Mouse (Mus musculus) embryo, embryonic 9.5 days (tissue): ENCODE results near the gene Xxylt1.

ENCODE experiments used
- DNase-seq: peaks from one replicate; pipeline ENCODE4 v3.0.0-alpha.2; 2017; ENCODE audit errors: extremely low spot score

The Xxylt1 gene

DNA sequence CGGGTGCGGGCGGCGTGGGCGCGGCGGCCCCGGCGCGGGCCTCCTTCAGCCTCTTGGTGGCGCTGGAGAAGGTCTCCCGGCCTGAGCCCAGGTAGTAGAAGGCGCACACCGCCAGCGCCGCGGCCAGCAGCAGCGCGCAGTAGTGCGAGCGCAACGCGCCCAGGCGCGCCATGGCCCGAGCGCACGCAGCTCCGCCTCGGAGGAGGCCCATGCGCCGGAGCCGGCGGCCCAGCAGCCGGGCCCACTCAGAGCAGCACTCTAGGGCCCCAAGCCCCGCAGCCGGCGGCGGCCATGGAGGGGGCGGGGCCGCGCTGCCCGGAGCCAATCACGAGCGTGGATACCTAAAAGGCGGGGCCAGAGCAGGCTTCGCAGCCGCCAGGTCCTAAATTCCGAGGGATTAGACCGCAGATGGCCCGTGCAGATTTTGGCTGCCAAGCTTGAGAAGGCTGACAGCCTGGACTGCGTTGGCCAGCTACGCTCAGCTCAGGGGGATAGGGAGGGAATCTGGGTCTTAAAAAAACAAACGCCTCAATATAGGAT is at the start of gene Xxylt1:
Xxylt1 (minus strand) TSS at position 308 of the 540 bp plus-strand sequence.
- DNase-seq, result peak; percentile 94

DNA sequence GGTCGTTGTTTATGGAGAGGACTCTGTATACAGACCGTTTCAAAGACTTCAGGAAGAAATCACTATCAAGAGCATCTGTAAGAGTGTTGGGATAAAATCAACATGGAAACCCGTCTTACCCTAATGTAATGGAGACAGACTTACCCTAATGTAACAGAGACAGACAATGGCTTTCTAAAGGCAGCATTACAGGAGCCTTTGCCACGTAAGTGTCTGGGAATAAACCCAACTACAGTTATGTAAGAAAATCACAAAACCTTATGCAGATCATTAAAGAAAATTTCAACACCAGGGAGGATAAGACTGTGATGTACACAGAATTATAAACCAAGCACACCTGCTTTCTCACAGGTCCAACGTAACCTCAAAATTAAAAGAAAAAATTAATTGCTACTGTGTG is 46.9 kb upstream of the Xxylt1 start:
- DNase-seq, result no peak

DNA sequence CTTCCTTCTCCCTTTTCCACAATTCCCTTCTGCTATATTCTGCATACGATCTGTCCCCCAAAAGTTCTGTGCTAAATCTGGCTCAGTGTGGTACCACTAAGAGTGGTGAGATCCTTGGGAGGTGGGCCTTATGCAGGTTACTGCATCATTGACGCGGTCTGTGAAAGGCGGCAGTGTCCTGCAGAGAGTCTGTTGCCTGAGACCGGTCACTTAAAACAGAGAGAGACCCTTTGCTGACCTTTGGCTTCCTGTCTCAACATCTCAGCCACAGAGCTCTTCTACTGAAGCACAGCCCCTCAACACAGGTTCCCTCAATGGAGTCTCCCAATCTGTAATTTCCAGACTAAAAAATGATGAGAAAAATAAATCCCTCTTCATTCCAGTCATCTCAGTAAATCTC is 43.8 kb upstream of the Xxylt1 start:
- DNase-seq, result no peak

DNA sequence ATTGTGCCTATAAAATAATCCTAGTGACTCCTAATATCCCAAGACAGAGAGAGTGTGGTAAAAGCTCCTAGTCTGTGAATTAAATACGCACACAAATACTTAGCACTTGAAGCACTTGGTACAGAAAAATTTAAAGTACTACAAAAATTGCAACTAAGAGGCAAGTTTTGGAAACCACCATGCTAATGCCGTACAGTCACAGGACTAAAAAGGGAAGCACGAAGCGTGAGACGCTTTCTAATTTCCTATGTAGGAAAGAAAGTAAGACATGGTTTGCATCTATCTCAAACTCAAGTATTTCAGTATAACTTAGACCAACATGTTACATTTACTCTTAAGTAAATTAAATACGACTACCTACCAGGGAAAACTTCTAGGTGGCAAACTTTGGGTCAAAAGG is 40.4 kb upstream of the Xxylt1 start:
- DNase-seq, result no peak

DNA sequence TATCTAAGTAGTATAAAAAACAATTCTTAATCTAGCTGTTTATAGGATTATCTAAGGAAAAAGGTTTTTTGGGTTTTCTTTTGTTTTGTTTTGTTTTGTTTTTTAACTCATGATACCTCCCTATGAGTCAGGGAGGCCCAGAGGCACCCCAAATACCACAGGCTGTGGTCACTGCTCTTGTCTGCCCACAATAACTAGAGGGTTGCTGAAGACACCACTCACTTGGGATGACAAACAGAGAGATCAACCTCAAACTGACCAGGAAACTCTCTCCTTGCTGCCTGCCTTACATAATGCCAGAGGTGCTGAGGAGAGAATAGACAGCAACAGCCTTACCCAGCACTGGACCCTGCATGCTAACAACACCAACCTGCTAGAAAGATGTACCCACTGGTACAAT is 32.4 kb upstream of the Xxylt1 start:
- no peak for DNase-seq

DNA sequence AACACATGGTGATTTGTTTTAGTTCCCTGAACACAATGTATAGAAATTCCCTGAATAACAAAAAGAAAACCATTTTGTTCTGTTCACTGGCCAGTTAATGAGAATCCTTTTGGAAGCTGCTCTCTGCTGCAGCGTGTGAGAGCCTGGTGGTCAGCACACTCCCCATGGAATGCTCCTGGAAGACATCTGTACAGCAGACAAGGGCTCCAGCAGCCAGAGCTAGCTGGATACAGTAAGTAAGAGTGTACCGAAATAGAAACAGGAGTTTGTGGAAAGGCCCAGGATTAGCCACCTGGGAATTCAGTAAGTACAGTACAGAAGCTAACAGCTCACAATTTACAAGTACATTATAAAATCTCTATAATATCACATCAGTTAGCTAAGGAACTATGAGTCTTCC is 20.1 kb upstream of the Xxylt1 start:
- no peak for DNase-seq

DNA sequence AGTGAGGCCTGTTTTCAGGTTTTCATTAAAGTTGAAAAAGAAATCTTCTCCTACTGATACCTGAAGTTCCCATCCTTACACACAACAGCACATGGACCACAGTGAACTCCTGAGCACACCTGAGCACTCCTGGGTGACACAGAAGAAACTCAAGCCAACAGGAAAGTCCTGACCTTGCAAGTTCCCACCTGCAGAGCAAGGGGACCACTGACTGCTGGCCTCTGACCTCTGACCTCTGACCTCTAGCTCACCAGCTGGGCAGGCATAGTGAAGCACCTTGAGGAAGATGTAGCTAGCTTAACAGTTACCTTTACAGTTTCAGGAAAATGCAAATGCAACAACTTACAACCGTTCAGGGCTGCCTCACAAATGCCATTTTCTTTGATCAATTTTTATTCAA is 18.7 kb upstream of the Xxylt1 start:
- no peak for DNase-seq

DNA sequence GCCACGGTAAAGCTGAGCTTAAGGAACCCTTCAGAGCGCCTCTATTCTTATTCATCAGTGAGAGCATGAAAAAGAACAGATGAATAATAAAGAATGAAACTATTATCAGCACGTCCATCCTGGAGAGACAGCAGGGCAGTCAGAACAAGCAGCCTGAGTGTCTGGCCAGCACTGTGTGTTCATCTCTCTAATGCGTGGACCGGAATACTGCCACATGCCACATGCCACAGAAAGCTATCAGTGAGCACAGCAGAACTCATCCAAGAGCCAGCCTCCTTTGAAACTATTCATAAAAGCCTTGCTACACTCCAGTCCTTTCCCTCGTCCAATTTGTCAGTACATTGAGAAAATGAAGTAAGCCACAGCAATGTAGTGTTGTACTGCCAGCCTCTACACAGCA is 12.8 kb upstream of the Xxylt1 start:
- DNase-seq, result no peak

DNA sequence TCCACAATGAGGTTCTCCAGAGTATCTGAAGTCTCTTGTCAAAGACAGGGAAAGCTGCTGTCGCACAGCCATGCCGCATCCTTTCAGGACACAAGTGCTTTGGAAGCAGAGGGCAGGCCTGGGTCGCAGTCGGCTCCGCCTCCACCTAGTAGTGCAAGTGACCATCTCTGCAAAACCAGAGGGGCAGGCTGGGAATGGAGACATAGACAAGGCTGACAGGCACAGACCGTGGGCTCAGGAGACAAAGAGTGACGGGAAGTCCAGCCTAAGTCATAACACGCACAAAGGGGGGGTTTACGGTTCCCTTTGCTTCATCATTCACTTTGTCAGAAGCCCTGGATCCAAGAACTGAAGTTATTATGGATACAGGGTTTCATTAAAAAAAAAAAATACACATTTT is 12.0 kb upstream of the Xxylt1 start:
- DNase-seq, result peak; percentile 20

DNA sequence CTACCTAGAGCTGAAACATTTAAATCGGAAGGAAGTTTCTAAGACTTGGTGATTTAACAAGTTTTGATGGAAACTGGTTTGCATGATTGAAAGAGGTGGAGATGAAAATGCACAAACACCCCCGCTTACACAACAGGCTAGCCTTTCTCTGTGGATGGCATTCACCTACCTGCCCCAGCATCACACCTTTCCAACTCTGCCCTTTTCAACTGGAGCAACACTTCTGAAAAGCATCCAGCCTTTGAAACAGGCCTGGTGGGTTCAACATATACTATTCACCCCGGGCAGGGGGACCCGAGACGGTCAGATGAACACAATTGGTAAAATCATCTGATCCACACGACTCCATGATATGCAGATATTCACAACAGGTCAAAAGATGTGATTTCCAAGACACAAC is 659 bp upstream of the Xxylt1 start:
- DNase-seq, result no peak

DNA sequence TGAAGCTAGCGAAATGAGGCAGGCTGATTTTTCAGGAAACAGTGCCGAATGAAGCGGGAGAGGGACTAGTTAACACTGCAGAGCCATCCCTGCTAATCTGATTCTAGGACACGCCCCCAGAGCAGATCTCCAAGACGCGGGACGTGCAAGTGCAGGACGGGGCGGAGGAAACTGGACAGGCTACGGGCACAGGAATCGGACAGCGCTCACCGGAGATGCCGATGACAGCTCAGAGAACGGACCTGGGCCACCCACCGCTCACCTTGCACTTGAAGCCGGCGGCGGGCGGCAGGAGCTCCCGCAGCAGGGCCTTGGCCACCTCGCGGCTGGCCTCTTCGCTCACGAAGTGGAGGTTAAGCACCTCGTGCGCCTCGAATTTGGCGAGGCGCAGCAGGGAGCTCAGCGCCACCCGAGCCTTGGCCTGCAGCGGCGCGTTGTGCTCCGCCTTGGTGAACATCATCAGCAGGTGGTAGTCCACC is 620 bp downstream of the Xxylt1 start:
- peak; percentile 85 for DNase-seq

DNA sequence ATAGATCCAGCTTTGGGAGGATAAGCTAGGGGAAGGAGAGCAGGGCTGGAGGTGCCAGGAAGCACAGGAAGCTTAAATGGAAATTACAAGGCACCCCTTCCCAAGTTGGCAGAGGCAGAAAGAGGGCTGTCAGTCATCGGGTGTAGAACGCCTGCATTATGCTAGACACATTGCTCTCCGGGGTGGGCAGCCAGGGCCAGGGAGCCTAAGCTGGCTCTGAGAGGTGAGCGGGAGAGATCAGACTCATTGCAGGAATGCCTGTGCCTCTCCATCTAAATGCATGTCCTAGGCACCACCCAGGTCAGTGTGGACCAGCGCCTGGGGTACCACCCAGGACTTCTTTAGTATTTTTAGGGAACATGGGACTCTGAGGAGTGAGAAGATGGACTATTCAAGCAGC is 3.8 kb downstream of the Xxylt1 start:
- no peak for DNase-seq

DNA sequence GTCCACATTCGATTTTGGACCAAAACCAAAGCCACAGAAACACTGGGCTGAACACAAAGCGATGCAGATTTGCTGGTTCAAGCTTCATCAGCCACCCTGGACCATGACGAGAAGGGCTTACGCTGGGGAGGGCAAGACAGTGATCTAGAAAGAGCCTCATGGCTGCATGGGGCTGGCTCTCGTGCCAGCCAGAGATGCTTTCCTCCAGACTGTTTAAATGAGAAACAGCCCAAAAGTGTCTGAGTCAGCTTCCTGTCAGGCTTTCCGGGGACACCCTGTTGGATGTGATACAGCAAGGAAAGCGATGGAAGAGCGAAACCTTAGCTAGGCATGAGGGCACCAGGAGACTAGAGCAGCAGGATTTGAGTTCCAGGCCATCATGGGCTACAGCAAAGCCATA is 4.8 kb downstream of the Xxylt1 start:
- no peak for DNase-seq

DNA sequence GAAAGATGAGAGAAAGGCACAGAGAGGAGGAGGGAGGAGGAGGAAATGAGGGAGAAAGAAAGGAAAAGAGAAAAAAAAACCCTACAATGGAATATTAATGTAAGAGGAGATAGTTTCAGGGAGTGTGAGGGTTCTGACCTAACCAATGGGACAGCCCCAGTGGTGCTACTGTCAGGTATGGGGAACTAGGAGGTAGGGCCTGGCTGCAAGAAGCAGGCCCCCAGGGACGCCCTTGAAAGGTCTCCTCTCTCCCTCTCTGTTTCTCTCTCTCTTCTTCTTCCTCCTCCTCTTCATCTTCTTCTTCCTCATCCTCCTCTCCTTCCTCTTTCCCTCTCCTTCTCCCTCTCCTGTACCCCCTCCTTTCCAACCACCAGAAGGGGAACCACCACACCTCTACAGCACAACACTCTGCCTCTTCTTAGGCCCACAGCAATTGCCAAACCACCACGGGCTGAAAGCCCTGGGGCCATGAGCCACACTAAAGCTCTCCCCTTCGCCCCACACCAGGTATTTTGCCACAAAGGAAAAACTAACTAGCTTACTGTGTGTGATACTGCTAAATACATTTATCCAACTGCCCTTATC is 6.8 kb downstream of the Xxylt1 start:
- DNase-seq, result no peak

DNA sequence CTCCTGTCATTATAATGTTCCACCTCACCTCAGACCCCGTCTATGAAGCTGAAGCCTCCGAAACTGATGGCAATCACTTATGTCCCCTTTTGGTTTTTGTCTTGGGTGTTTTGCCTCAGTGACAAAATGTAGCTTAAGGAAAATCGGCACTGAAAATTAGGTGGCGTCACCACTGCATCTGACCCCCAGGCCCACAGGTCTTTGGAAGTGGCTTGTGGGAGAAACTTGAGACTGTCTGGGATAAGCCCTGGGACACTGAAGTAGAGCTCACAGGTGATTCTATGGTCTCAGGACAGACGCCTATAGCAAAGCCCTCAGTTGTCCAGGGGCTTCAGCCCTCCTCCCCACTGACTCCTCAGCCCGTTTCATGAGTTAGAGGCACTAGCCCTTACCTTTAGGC is 9.5 kb downstream of the Xxylt1 start:
- DNase-seq, result no peak

DNA sequence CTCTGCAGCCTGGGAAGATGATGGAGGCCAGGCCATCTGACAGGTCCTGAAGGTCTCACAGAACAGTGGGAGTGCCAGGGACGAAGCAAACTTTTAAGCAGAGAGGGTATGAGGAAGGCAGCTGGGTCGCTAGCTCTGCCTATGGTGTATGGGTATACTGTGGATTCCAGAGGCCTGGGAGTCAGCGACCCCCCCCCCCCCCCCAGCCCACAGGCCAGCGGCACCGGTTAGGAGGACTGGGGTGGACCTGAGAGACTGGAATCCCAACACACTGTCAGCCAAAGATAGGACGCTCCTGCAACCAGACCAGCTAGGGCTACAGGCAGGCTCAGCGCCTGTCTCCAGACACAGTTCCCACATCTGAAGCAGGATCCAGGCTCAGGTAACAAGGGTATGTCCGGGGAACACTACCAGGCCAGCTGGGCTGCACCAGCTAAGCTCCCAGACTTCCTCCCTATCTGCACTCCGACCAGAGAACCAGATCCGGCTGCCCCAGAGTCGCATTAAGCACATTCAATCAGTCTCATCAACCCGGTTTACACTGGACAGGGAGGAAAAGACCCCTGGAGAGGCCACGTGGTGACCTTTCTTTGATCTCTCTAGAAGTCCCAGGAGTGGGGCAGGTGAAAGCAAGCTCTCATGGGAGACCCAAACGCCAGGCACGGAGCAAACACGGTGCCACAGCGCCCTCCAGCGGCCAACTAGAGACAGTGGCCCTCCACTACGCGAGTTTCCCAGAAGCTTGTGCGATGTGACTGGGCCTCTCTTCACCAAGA is 10.7 kb downstream of the Xxylt1 start:
- peak; percentile 85 for DNase-seq

DNA sequence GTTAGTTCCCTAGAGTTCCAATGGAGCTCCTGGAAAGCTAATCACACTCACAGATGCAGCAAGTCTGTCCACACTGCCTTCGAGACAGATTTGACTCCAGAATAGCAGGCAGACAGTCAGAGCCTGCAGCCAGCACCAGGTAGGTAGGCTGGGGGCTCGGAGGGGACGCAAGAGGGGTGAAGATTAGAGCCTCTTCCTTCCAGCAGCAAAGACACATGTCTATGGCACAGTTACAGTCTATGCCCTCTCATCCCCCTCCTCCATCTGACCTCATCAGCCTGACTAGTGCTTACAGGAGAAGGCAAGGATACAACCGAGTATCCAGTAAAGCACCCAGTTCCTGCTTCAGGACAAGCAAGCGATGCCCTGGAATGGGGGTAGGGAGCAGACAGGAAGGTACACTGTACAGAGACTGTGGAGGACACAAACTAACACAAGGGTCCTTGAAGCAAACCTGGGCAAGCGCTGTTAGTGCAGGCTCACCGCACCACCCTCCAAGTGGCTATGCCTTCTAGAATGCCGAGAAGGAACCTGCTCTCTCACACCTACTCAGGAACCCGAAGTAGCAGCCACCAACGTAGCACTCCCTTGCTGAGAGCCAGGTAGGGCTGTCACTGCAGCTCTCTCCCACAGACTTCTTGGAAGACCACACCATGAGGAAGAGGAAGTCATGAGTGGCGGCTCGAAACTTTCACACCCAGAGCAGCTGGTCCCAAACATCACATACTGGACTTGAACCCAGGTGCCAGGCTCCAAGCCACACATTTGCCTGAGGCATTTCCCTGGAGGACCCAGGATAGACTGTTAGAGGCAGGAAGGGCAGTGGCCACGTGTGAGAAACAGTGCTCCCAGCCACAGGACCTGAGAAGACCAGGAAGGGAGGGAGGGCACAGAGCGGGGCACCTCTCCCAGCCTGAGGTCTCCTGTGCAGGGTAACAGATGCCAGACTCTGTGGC is 11.7 kb downstream of the Xxylt1 start:
- DNase-seq, result no peak

DNA sequence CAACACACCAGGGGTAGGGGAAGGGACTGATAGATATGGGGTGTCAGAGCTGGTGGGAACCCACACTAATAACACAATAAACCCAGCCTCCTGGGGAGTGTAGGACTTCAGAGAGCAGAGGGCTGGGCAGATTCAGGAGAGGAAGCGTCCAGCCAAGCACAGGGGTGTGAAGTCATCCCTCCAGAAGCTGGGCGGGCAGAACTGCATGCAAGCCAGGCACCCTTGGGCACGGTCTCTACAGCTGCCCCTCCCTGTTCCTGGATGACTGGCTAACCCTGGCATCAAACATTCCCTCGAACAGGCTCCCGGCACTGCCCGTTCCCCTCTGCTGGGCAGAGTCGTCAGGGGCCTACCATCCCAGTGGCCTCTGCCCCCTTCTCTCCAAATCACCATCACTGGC is 13.0 kb downstream of the Xxylt1 start:
- no peak for DNase-seq

DNA sequence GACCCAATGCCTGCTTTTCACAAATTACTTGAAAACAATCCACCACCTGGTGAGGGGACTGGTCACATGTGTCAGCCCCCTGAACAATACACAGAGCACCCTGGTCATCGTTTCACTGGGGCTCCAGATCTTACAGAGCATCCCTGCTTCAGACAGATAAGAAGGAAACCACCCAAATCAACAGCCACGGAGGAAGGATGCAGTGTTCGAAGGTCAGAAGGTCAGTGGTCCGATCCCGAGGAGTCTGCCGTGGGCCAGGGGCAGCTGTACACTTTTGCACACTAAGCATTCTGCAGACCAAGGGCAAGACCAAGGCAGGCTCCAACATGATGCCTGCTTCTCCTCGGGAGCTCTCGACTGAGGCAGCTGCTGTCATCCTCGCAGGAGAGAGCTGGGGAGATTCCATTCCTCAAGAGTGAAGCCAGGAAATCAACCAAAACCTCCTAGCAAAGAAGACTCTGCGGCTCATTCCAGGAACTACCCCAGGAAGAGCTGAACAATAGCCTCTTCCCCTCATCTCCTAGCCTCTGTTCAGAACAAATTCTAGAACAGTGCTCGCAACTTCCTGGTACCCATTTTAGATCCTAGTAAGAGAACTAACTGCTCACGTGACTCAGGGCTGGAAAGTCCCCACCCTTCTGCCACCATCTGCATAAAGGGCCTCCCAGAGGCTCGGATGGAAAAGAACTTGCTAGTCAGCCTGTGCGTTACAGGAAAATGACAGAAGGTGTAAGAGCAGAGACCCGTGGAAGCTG is 14.7 kb downstream of the Xxylt1 start:
- DNase-seq, result no peak

DNA sequence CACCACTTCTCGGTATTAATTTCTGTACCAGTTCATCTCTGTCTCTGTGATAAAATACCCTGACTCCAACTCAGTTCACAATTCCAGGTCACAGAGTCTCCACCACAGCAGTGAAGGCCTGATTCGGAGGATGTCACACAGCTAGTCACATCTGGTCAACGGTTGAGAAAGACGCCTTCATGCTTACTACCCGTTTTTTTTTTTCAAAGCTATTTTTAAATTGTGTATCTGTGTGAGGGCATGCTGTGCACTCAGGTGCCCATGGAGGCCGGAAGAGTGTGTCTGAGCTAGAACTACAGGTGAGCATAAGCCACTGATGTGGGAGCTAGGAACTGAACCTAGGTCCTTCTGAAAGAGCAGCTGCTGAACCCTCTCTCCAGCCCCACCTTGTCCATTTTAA is 16.4 kb downstream of the Xxylt1 start:
- no peak for DNase-seq

DNA sequence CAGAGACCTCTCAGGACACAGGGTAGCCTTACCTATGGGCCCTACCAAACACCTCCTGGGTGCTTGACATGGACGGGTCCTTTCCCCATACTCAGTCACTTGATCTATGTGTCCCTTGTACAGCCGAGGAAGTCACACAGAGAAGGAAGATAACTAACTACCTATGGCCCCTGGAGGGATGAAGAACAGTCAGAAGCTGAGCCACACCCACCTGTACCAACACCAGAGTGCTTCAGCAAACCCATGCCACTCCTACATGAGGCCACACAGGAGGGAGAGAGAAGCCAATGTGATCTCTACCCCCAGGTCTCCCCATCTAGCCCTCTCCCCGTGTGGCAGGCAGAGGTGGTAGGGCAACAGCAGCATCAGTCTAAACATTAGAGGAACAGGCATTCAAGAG is 18.3 kb downstream of the Xxylt1 start:
- DNase-seq, result no peak
